ENCODE assay signal across 9 mouse cellular contexts in the genomic region with DNA sequence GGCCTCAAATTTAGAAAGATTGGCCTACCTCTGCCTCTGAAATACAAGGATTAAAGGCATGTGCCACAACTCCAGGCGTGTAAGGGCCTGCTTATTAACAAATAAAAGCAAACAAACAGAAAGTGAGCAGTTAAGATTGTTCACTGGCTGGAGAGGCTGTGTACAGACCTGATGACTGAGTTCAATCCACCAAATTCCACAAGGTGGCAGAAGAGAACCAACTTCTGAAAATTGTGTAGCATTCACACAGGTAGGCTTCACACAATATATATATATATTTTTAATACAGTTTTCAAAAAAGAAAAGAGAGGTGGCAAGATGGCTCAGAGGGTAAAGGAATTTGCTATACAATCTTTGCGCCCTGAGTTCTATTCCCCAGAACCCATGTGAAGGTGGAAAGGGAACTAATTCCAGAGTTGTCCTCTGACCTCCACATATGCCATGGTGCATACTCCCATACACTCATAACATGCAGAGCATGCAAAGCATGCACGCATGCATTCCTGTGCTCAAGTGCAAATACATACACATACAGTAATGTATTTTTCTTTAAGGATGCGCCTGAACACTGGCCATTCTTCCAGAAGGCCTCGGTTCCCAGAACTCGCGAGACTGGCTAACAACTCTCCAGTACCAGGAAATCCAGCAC. TPM values are rescaled to one million over a fixed set of nuclear protein-coding genes. Genes with fewer than 3 reads are reported as not detected.
A peak's percentile ranks its signal among the peaks of the same experiment; 100 is the strongest.
DNase-seq lines count a peak whose midpoint lies in the region; ATAC-seq and TF ChIP-seq lines count a peak whose summit lies in the region.
"Had no signal": no experiment of that assay in that cellular context is flagged by ENCODE, and none has a peak within 500 bp of the region (broad histone marks: within the 10 kb centered on the region; RNA-seq: fewer than 3 reads in every experiment).

No protein-coding gene starts in this region.

- no peak overlapping the region for H3K4me2 ChIP-seq in liver, embryonic 12.5 days
- H3K4me2 ChIP-seq in midbrain, postnatal 0 days (ENCODE audit: low read depth, low read length, poor library complexity, severe bottlenecking) = no peak overlapping the region

- H3K9me3 ChIP-seq in liver, embryonic 12.5 days (replicated peaks) = no peaks in the 10 kb centered on the region
- no peaks in the 10 kb centered on the region for H3K9me3 ChIP-seq in MEL (replicated peaks; ENCODE audit: insufficient read depth, low read length)
- H3K9me3 ChIP-seq in midbrain, postnatal 0 days (ENCODE audit: low read length) = no peaks in the 10 kb centered on the region

- TF ChIP-seq CTCF in liver, adult 2 months (IDR thresholded peaks at IDR 0.05; ENCODE audit: low read depth, low read length) = peak; percentile 34
- peak; percentile 41 to 86 (median 56); a peak in 5 of 6 replicates for TF ChIP-seq CTCF in MEL (IDR thresholded peaks at IDR 0.05 in 2 of 3, conservative IDR thresholded peaks at IDR 0.05 in 1 of 3; ENCODE audit: control insufficient read depth in 1 of 3, insufficient read depth in 1 of 3, low read depth in 2 of 3, low read length in 3 of 3, poor library complexity in 1 of 3, severe bottlenecking in 1 of 3)
- TF ChIP-seq CTCF in midbrain, postnatal 0 days (IDR thresholded peaks at IDR 0.05) = peak; percentile 84

- 68% methylated on average over 7 of the region's 7 CpGs for WGBS in liver, adult 2 months
- 56% methylated on average over 7 of the region's 7 CpGs for WGBS in liver, embryonic 12.5 days (ENCODE audit: insufficient replicate concordance)
- 65% methylated on average over 7 of the region's 7 CpGs for WGBS in midbrain, postnatal 0 days

- peaks cover 12% of the 10 kb centered on the region; the same call in 1 of the 2 replicates for H3K4me1 ChIP-seq in liver, adult 2 months (ENCODE audit: control insufficient read depth, insufficient read depth, low read length)
- H3K4me1 ChIP-seq in liver, embryonic 12.5 days = peaks cover 13% of the 10 kb centered on the region
- H3K4me1 ChIP-seq in MEL (ENCODE audit: control insufficient read depth in 1 of 2, insufficient read depth in 2 of 2, low read length in 2 of 2) = peaks cover 0 to 7% of the 10 kb centered on the region in 2 experiments; a peak in 1 of 4 replicates
- peaks cover 1% of the 10 kb centered on the region; the same call in 1 of the 2 replicates for H3K4me1 ChIP-seq in midbrain, postnatal 0 days (ENCODE audit: insufficient read depth, low read length)

- TF ChIP-seq POLR2A in liver, adult 2 months (IDR thresholded peaks at IDR 0.05; ENCODE audit: extremely low read depth, insufficient read depth, low read length) = no peak
- TF ChIP-seq POLR2A in MEL (IDR thresholded peaks at IDR 0.05; ENCODE audit: control insufficient read depth in 1 of 2, insufficient read depth in 1 of 2, low read depth in 1 of 2, low read length in 2 of 2, poor library complexity in 1 of 2) = no peak

- H3K4me3 ChIP-seq in liver, adult 2 months (ENCODE audit: insufficient read depth, low read depth, low read length) = no peak overlapping the region
- no peak overlapping the region for H3K4me3 ChIP-seq in liver, embryonic 12.5 days
- no peak overlapping the region for H3K4me3 ChIP-seq in MEL (ENCODE audit: control insufficient read depth in 1 of 2, insufficient read depth in 1 of 2, low read depth in 2 of 2, low read length in 2 of 2)
- no peak overlapping the region for H3K4me3 ChIP-seq in midbrain, postnatal 0 days (ENCODE audit: low read depth, low read length)
- H3K4me3 ChIP-seq: megakaryocyte, embryonic 14.5 days had no signal

- H3K9ac ChIP-seq in liver, adult 2 months (ENCODE audit: low read depth, low read length) = no peak overlapping the region
- no peak overlapping the region for H3K9ac ChIP-seq in liver, embryonic 12.5 days
- H3K9ac ChIP-seq in MEL (ENCODE audit: control insufficient read depth, low read depth, low read length, poor library complexity, severe bottlenecking) = no peak overlapping the region
- no peak overlapping the region for H3K9ac ChIP-seq in midbrain, postnatal 0 days (replicated peaks; ENCODE audit: low read length, poor library complexity, severe bottlenecking)

- no peak for TF ChIP-seq EP300 in MEL (IDR thresholded peaks at IDR 0.05; ENCODE audit: low read depth in 1 of 2, low read length in 2 of 2)

- no peak for DNase-seq in frontal cortex, postnatal 10 days (ENCODE audit: low spot score in 2 of 2)
- peak; percentile 53 for DNase-seq in liver, adult 2 months (ENCODE audit: extremely low read depth, low read depth, low spot score)
- peak; percentile 80 for DNase-seq in MEL (ENCODE audit: low read depth, low spot score)
- peak; percentile 69 for DNase-seq in embryo, embryonic 11 days
- DNase-seq in midbrain, postnatal 0 days (ENCODE audit: low spot score) = peak; percentile 81
- DNase-seq in gastrocnemius, postnatal 4 days (ENCODE audit: low spot score in 2 of 2) = no peak

- no peaks in the 10 kb centered on the region for H3K27me3 ChIP-seq in liver, adult 2 months (ENCODE audit: control insufficient read depth, insufficient read depth, low read length)
- H3K27me3 ChIP-seq in liver, embryonic 12.5 days (replicated peaks) = peaks cover 32% of the 10 kb centered on the region
- H3K27me3 ChIP-seq in MEL (ENCODE audit: control insufficient read depth in 1 of 2, insufficient read depth in 2 of 2, low read length in 2 of 2) = no peaks in the 10 kb centered on the region
- no peaks in the 10 kb centered on the region; the same call in 1 of the 2 replicates for H3K27me3 ChIP-seq in midbrain, postnatal 0 days (ENCODE audit: insufficient read depth, low read length)

- ATAC-seq in frontal cortex, adult (ENCODE audit: low TSS enrichment) = peak; percentile 31; the same call in 1 of the 2 replicates
- ATAC-seq in liver, embryonic 12.5 days = no peak
- ATAC-seq in midbrain, postnatal 0 days (ENCODE audit: low FRiP score) = no peak

- no peaks in the 10 kb centered on the region for H3K36me3 ChIP-seq in liver, adult 2 months (ENCODE audit: control insufficient read depth, insufficient read depth, low read length)
- H3K36me3 ChIP-seq in liver, embryonic 12.5 days = no peaks in the 10 kb centered on the region
- no peaks in the 10 kb centered on the region for H3K36me3 ChIP-seq in MEL (ENCODE audit: control insufficient read depth in 1 of 2, insufficient read depth in 2 of 2, low read length in 2 of 2)
- H3K36me3 ChIP-seq in midbrain, postnatal 0 days (ENCODE audit: insufficient read depth, low read length) = no peaks in the 10 kb centered on the region

- peak; percentile 90 for TF ChIP-seq RAD21 in MEL (IDR thresholded peaks at IDR 0.05; ENCODE audit: low read depth, low read length)

- peaks cover 5% of the 10 kb centered on the region for H3K79me2 ChIP-seq in liver, adult 2 months (ENCODE audit: control insufficient read depth, insufficient read depth, low read length)
- no peaks in the 10 kb centered on the region for H3K79me2 ChIP-seq in MEL (ENCODE audit: control insufficient read depth, insufficient read depth, low read length, poor library complexity)

- no peak overlapping the region for H3K27ac ChIP-seq in liver, adult 2 months (replicated peaks; ENCODE audit: insufficient read depth, low read depth, low read length)
- H3K27ac ChIP-seq in liver, embryonic 12.5 days = no peak overlapping the region
- H3K27ac ChIP-seq in MEL (ENCODE audit: control insufficient read depth, low read depth, low read length) = no peak overlapping the region
- H3K27ac ChIP-seq in midbrain, postnatal 0 days (ENCODE audit: low read depth, low read length) = no peak overlapping the region

TF ChIP-seq in MEL, 35 proteins besides CTCF, POLR2A, EP300 and RAD21 (continues in another document):
- no peak for TF ChIP-seq NELFE (IDR thresholded peaks at IDR 0.05; ENCODE audit: low read depth, low read length)
- no peak for TF ChIP-seq NRF1 (IDR thresholded peaks at IDR 0.05; ENCODE audit: insufficient read depth, low read depth, low read length, poor library complexity, severe bottlenecking)
- TF ChIP-seq ZC3H11A (IDR thresholded peaks at IDR 0.05; ENCODE audit: low read depth, low read length) = peak; percentile 73
- peak; percentile 40; the same call in 1 of the 2 replicates for TF ChIP-seq ZNF384 (IDR thresholded peaks at IDR 0.05; ENCODE audit: low read depth, low read length)
- no peak for TF ChIP-seq BHLHE40 (IDR thresholded peaks at IDR 0.05; ENCODE audit: borderline replicate concordance, low read depth, low read length)
- no peak for TF ChIP-seq GABPA (IDR thresholded peaks at IDR 0.05; ENCODE audit: low read depth, low read length)

RNA-seq across cellular contexts. Expression of a gene that starts 4.2 kb away (rescaled TPM):
- 10.3 and 11.3 TPM in 2 replicates for total RNA-seq in liver, adult 2 months (2014; rRNA removed)
- polyA plus RNA-seq in liver, adult 2 months (2012; rRNA removed) = 21.4 and 24.7 TPM in 2 replicates
- polyA plus RNA-seq in liver, embryonic 12.5 days (2016; fragmentation: Nextera tagmentation; extraction: Ambion mirVana) = 1.5 and 1.6 TPM in 2 replicates
- total RNA-seq in MEL (2012; rRNA removed) = 2.7 and 3.0 TPM in 2 replicates
- polyA plus RNA-seq in MEL (2012; ENCODE audit: insufficient read depth in 1 of 2, insufficient read length in 2 of 2, low read depth in 1 of 2, low replicate concordance in 2 of 2, missing spikeins in 1 of 2) = 1 to 10 TPM in 1 of 2 experiments, not detected in 1; 6.7 TPM
- total RNA-seq in midbrain, postnatal 0 days (2014; rRNA removed) = 28.0 and 32.0 TPM in 2 replicates
- polyA plus RNA-seq in midbrain, postnatal 0 days (2015; fragmentation: Nextera tagmentation; extraction: Ambion mirVana) = 15.4 and 15.8 TPM in 2 replicates
- 100 to 1,000 TPM in 1 of 2 experiments, 10 to 100 TPM in 1; 96.6 to 121 TPM for total RNA-seq in gastrocnemius, postnatal 4 days (2021)

RNA-seq across cellular contexts. Expression of a gene that starts 24.1 kb away (rescaled TPM):
- 7.3 and 10.3 TPM in 2 replicates for total RNA-seq in liver, adult 2 months (2014; rRNA removed)
- polyA plus RNA-seq in liver, adult 2 months (2012; rRNA removed) = 4.3 and 4.6 TPM in 2 replicates
- 13.8 and 15.1 TPM in 2 replicates for polyA plus RNA-seq in liver, embryonic 12.5 days (2016; fragmentation: Nextera tagmentation; extraction: Ambion mirVana)
- total RNA-seq in MEL (2012; rRNA removed) = 5.9 and 8.9 TPM in 2 replicates
- polyA plus RNA-seq in MEL (2012; ENCODE audit: insufficient read depth in 1 of 2, insufficient read length in 2 of 2, low read depth in 1 of 2, low replicate concordance in 2 of 2, missing spikeins in 1 of 2) = 10 to 100 TPM in 1 of 2 experiments, not detected in 1; 23.1 TPM
- total RNA-seq in midbrain, postnatal 0 days (2014; rRNA removed) = 53.2 and 57.8 TPM in 2 replicates
- polyA plus RNA-seq in midbrain, postnatal 0 days (2015; fragmentation: Nextera tagmentation; extraction: Ambion mirVana) = 30.0 and 31.3 TPM in 2 replicates
- total RNA-seq in gastrocnemius, postnatal 4 days (2021) = 10 to 100 TPM; 37.2 to 38.2 TPM

RNA-seq across cellular contexts. Expression of a gene that starts 39.3 kb away (rescaled TPM):
- 21.8 and 28.8 TPM in 2 replicates for total RNA-seq in liver, adult 2 months (2014; rRNA removed)
- polyA plus RNA-seq in liver, adult 2 months (2012; rRNA removed) = 10.5 and 11.0 TPM in 2 replicates
- polyA plus RNA-seq in liver, embryonic 12.5 days (2016; fragmentation: Nextera tagmentation; extraction: Ambion mirVana) = 16.6 and 16.8 TPM in 2 replicates
- 14.1 and 14.7 TPM in 2 replicates for total RNA-seq in MEL (2012; rRNA removed)
- polyA plus RNA-seq in MEL (2012; ENCODE audit: insufficient read depth in 1 of 2, insufficient read length in 2 of 2, low read depth in 1 of 2, low replicate concordance in 2 of 2, missing spikeins in 1 of 2) = 10 to 100 TPM in 1 of 2 experiments, not detected in 1; 13.1 TPM
- 10.8 and 12.4 TPM in 2 replicates for total RNA-seq in midbrain, postnatal 0 days (2014; rRNA removed)
- 5.4 and 6.2 TPM in 2 replicates for polyA plus RNA-seq in midbrain, postnatal 0 days (2015; fragmentation: Nextera tagmentation; extraction: Ambion mirVana)
- 10 to 100 TPM; 11.6 to 12.1 TPM for total RNA-seq in gastrocnemius, postnatal 4 days (2021)

Comparison
In these comparisons a context has a peak if more than half of its experiments do, and no peak if none do; other contexts are left out.
1. DNase-seq: peak in liver, adult 2 months (single experiment), MEL (single experiment), embryo, embryonic 11 days (single experiment) and midbrain, postnatal 0 days (single experiment); none in frontal cortex, postnatal 10 days (0 of 2) and gastrocnemius, postnatal 4 days (0 of 2).
2. CTCF ChIP-seq: peak in every context shown above with its lines; median percentile 84 in midbrain, postnatal 0 days; 56 in MEL; 34 in liver, adult 2 months.